Mouse (Mus musculus): ENCODE measurements around the gene Morn4. TPM values are rescaled to one million over a fixed set of nuclear protein-coding genes. Genes with fewer than 3 reads are reported as not detected.
"Not testable (repeated sequence)": the region's sequence is repeated elsewhere in the genome, so short reads cannot be mapped to it uniquely, and the experiment has no call there.

The Morn4 gene
- total and polyA plus RNA-seq, 2 experiments from 2014 or later = 42.9 to 108 TPM

DNA sequence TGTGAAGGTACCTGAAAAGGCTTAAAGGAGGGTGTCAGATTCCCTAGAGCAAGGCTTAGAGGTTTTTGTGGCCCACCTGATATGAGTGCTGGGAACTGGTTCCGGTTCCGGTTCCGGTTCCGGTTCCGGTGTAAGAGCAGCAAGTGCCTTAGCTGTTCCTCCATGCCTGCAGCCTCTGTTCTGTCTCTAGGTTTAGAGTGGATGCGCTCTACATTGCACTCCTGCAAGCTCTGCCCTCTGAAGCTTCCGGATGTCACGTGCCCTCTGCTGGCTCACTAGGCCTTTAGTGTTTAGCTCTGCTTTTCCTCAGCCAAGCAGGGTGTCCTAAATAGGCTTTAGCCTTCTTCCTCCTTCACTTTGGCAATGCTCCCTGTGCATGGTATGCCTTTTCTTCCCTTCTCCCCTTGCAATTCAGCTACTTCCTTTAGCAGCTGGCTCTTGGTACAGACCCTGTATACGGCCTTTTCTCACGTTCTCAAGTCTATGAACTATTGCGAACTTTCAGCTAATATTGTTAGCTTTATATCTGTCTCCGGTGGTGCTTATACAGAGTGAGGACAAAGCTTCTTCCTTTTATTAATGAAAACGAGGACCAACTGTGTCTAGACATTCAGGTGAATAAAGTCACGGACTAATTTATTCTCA is 3.1 kb upstream of the Morn4 start:
- H3K27ac ChIP-seq = peak overlapping the region; percentile 75

DNA sequence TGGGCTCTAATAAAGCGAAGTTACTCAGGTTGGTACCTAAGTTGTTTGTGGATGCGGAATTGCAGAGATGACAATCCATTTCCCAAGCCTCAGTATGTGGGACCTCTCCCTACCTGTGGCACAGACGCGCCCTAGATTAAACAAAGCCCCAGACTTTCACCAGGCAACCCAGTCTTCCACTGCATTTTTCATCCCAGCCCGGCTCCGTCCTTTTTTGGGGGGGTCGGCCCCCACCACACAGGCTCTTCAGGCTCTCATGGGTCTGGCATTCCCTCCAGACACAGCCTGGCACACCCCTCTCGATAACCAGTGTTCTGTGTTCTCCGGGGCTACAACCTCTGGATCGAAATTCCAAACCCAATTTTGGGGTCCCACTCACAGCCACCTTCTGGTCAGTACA is 467 bp downstream of the Morn4 start:
- no peak for ATAC-seq

More for the DNA sequence above, 3.1 kb upstream of the Morn4 start:
- no peak for ATAC-seq
- H3K4me3 ChIP-seq (ENCODE audit: low read length) = peak overlapping the region; percentile 85
- H3K9ac ChIP-seq (replicated peaks; ENCODE audit: low read length) = no peak overlapping the region
- no peaks in the 10 kb centered on the region for H3K36me3 ChIP-seq (ENCODE audit: insufficient read depth, low read length)
- H3K9me3 ChIP-seq (ENCODE audit: low read length) = no peaks in the 10 kb centered on the region
- no peaks in the 10 kb centered on the region for H3K27me3 ChIP-seq (ENCODE audit: insufficient read depth, low read length)
- WGBS = 20% methylated on average over 14 of the region's 14 CpGs
- peak; percentile 62 for DNase-seq (ENCODE audit: low spot score)
- H3K4me1 ChIP-seq (ENCODE audit: insufficient read depth, low read length) = peaks cover 10% of the 10 kb centered on the region
- H3K4me2 ChIP-seq (ENCODE audit: low read depth, low read length) = peak overlapping the region; percentile 63
- 0 out of 2 replicates have a peak, but pooled peaks have one; percentile 5 for TF ChIP-seq CTCF (IDR thresholded peaks at IDR 0.05; ENCODE audit: low read depth)

DNA sequence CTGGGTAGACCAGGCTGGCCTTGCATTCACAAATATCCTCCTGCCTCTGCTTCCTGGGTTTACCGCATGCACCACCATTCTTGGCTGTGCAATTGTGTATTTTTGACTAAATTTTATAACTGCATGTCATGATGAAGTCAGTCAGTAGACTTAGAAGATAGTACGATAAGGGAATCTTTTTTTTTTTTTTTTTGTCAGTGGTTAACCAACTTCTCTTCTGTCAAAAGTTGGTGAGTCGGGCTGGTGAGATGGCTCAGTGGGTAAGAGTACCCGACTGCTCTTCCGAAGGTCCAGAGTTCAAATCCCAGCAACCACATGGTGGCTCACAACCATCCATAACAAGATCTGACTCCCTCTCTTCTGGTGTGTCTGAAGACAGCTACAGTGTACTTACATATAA is 4.5 kb downstream of the Morn4 start:
- ATAC-seq; H3K27me3 ChIP-seq (ENCODE audit: insufficient read depth, low read length); H3K9me3 ChIP-seq (ENCODE audit: low read length); H3K36me3 ChIP-seq (ENCODE audit: insufficient read depth, low read length); H3K27ac ChIP-seq; H3K4me2 ChIP-seq (ENCODE audit: low read depth, low read length); H3K4me1 ChIP-seq (ENCODE audit: insufficient read depth, low read length); DNase-seq (ENCODE audit: low spot score); H3K4me3 ChIP-seq (ENCODE audit: low read length); H3K9ac ChIP-seq (replicated peaks; ENCODE audit: low read length): not testable (repeated sequence)
- 96% methylated on average over 5 of the region's 5 CpGs for WGBS

More for the DNA sequence above, 467 bp downstream of the Morn4 start:
- 7% methylated on average over 10 of the region's 10 CpGs for WGBS
- Histone ChIP-seq H3K4me1 (ENCODE audit: insufficient read depth, low read length) (peaks cover 5% of the 10 kb centered on the region; the same call in 1 of the 2 replicates), H3K27me3 (ENCODE audit: insufficient read depth, low read length) (no peaks in the 10 kb centered on the region), H3K9ac (replicated peaks; ENCODE audit: low read length) (peak overlapping the region; percentile 71), H3K9me3 (ENCODE audit: low read length) (no peaks in the 10 kb centered on the region), H3K36me3 (ENCODE audit: insufficient read depth, low read length) (no peaks in the 10 kb centered on the region), H3K4me3 (ENCODE audit: low read length) (peak overlapping the region; percentile 58), H3K27ac (peak overlapping the region; percentile 72; the same call in 1 of the 2 replicates), H3K4me2 (ENCODE audit: low read depth, low read length) (peak overlapping the region; percentile 86)
- peak; percentile 5 for DNase-seq (ENCODE audit: low spot score)
- TF ChIP-seq CTCF (IDR thresholded peaks at IDR 0.05; ENCODE audit: low read depth) = no peak

DNA sequence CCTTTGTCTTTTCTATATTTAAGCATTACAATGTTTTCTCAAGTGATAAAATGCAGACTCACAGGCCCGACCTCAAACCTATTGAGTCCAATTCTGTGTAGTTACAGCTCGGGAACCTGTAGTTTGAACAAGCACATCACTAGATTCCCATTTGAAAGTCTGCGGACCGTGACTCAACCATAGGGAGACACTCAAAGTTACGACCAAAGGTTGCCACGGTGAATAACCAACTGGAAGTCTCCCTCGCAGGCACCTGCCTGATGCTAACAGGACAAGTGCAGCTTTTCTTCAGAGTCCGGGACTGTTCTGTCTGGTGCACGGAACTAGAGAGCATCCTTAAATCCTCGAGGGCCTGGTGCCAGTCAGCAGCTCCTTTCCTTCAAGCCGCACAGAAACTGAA is 5.7 kb downstream of the Morn4 start:
- DNase-seq (ENCODE audit: low spot score) (no peak), ATAC-seq (no peak)
- no peak overlapping the region for H3K9ac ChIP-seq (replicated peaks; ENCODE audit: low read length)
- TF ChIP-seq CTCF (IDR thresholded peaks at IDR 0.05; ENCODE audit: low read depth) = no peak
- no peak overlapping the region for H3K4me2 ChIP-seq (ENCODE audit: low read depth, low read length)
- no peak overlapping the region for H3K4me3 ChIP-seq (ENCODE audit: low read length)
- H3K27ac ChIP-seq = no peak overlapping the region
- H3K9me3 ChIP-seq (ENCODE audit: low read length) = no peaks in the 10 kb centered on the region
- no peaks in the 10 kb centered on the region for H3K4me1 ChIP-seq (ENCODE audit: insufficient read depth, low read length)
- WGBS = 68% methylated on average over 11 of the region's 11 CpGs
- peaks cover 16% of the 10 kb centered on the region; the same call in 1 of the 2 replicates for H3K36me3 ChIP-seq (ENCODE audit: insufficient read depth, low read length)
- H3K27me3 ChIP-seq (ENCODE audit: insufficient read depth, low read length) = no peaks in the 10 kb centered on the region

DNA sequence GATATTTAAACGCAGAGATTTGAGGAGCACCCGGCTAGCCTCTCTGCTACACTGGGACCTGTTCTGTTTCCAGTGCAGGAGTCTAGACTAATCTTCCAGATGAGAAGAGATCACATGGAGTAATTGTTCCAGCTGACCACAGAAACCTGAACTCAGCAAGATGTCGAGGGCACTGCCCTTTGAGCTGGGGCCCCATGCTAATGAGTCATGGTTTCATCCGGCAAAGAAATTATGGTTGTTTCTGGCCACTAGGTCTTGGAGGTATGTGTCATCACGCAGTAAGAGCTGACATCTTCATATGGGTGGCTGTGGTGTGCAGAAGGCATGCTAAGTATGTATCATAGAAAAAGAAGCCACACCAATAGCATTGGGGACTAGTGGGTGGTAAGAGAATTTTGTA is 6.2 kb downstream of the Morn4 start:
- H3K4me1 ChIP-seq (ENCODE audit: insufficient read depth, low read length) = no peaks in the 10 kb centered on the region
- ATAC-seq (no peak), DNase-seq (ENCODE audit: low spot score) (no peak)
- 76% methylated on average over 5 of the region's 5 CpGs for WGBS
- no peaks in the 10 kb centered on the region for H3K27me3 ChIP-seq (ENCODE audit: insufficient read depth, low read length)
- H3K9me3 ChIP-seq (ENCODE audit: low read length) = no peaks in the 10 kb centered on the region
- no peak for TF ChIP-seq CTCF (IDR thresholded peaks at IDR 0.05; ENCODE audit: low read depth)
- H3K4me3 ChIP-seq (ENCODE audit: low read length) = no peak overlapping the region
- H3K4me2 ChIP-seq (ENCODE audit: low read depth, low read length) = no peak overlapping the region
- H3K27ac ChIP-seq = no peak overlapping the region
- H3K9ac ChIP-seq (replicated peaks; ENCODE audit: low read length) = no peak overlapping the region
- H3K36me3 ChIP-seq (ENCODE audit: insufficient read depth, low read length) = peaks cover 20% of the 10 kb centered on the region

DNA sequence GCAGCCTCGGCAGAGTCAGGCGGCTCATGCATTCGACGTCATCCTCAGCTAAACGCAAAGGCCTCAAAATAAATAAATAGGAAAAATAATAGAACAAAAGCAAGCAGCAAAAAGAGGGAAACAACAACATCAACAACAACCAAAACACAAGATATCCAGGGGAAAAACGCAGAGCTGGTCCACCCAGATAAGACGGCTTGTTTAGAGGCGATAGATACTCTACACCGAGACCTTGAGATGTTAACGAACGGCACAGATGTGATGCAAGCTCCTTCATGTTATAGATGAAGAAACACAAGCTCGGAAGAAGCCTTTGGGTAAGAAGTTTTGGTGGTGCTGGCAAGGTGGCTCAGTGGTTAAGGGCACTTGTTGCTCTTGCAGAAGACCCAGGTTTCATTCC is 7.2 kb downstream of the Morn4 start:
- H3K4me3 ChIP-seq (ENCODE audit: low read length) = no peak overlapping the region
- H3K9ac ChIP-seq (replicated peaks; ENCODE audit: low read length) = no peak overlapping the region
- H3K27me3 ChIP-seq (ENCODE audit: insufficient read depth, low read length) = no peaks in the 10 kb centered on the region
- H3K4me1 ChIP-seq (ENCODE audit: insufficient read depth, low read length) = no peaks in the 10 kb centered on the region
- TF ChIP-seq CTCF (IDR thresholded peaks at IDR 0.05; ENCODE audit: low read depth) = no peak
- no peak overlapping the region for H3K27ac ChIP-seq
- DNase-seq (ENCODE audit: low spot score) (no peak), ATAC-seq (no peak)
- 96% methylated on average over 12 of the region's 12 CpGs for WGBS
- no peak overlapping the region for H3K4me2 ChIP-seq (ENCODE audit: low read depth, low read length)
- H3K9me3 ChIP-seq (ENCODE audit: low read length) = no peaks in the 10 kb centered on the region
- peaks cover 26% of the 10 kb centered on the region for H3K36me3 ChIP-seq (ENCODE audit: insufficient read depth, low read length)

DNA sequence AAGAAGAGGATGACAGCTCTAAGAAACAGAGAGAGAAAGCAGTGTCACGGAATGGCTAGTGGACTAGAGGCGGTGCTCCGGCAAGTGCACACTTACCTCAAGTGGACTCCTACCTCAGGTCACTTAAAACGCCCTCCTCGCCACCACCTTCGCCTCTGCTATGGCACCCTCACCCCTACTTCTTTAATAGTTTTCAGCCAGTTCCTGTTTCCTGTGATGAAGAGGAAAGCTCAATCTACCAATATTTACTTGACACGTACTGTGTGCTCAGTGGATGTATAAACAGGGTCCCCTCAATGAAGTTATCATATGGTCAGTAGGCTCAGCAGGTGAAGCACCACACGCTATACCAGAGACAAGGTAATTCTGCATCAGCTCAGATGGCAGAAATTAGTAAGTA is 7.6 kb downstream of the Morn4 start:
- TF ChIP-seq CTCF (IDR thresholded peaks at IDR 0.05; ENCODE audit: low read depth) = no peak
- H3K4me2 ChIP-seq (ENCODE audit: low read depth, low read length) = no peak overlapping the region
- H3K27ac ChIP-seq = no peak overlapping the region
- H3K4me3 ChIP-seq (ENCODE audit: low read length) = no peak overlapping the region
- H3K9ac ChIP-seq (replicated peaks; ENCODE audit: low read length) = no peak overlapping the region
- no peaks in the 10 kb centered on the region for H3K4me1 ChIP-seq (ENCODE audit: insufficient read depth, low read length)
- H3K27me3 ChIP-seq (ENCODE audit: insufficient read depth, low read length) = no peaks in the 10 kb centered on the region
- H3K9me3 ChIP-seq (ENCODE audit: low read length) = no peaks in the 10 kb centered on the region
- DNase-seq (ENCODE audit: low spot score) = no peak
- H3K36me3 ChIP-seq (ENCODE audit: insufficient read depth, low read length) = peaks cover 26% of the 10 kb centered on the region
- 88% methylated on average over 8 of the region's 8 CpGs for WGBS
- no peak for ATAC-seq

All from hindbrain, postnatal 0 days (tissue).